Mouse (Mus musculus): ENCODE results near the gene Mau2. TPM values are rescaled to one million over a fixed set of nuclear protein-coding genes. Genes with fewer than 3 reads are reported as not detected.
"Not testable (repeated sequence)": the region's sequence is repeated elsewhere in the genome, so short reads cannot be mapped to it uniquely, and the experiment has no call there.

Mau2 gene
- polyA plus RNA-seq, 1 experiment from 2014 or later: 93.5 TPM

- 96% methylated on average over 6 of the region's 7 CpGs for WGBS
These were observed 53.6 kb downstream of the Mau2 start for GRCm38 (mm10) chr8:69988936-69989335.

GRCm38 (mm10) chr8:69987744-69988143 lies 54.8 kb downstream of the Mau2 start:
- no peaks in the 10 kb centered on the region for H3K36me3 ChIP-seq (ENCODE audit: control insufficient read depth, insufficient read depth)
- no peak for ATAC-seq
- H3K4me2 ChIP-seq (ENCODE audit: low read length): no peak overlapping the region

More at GRCm38 (mm10) chr8:69988936-69989335, 53.6 kb downstream of the Mau2 start:
- not testable (repeated sequence) for H3K27ac ChIP-seq (ENCODE audit: low read length); H3K36me3 ChIP-seq (ENCODE audit: control insufficient read depth, insufficient read depth); ATAC-seq; H3K27me3 ChIP-seq (replicated peaks; ENCODE audit: control insufficient read depth, insufficient read depth, low read length); H3K4me2 ChIP-seq (ENCODE audit: low read length); H3K4me1 ChIP-seq (replicated peaks; ENCODE audit: control insufficient read depth, insufficient read depth, low read length); H3K9ac ChIP-seq (replicated peaks; ENCODE audit: low read depth, low read length); H3K9me3 ChIP-seq (ENCODE audit: control insufficient read depth, low read length); H3K4me3 ChIP-seq (replicated peaks; ENCODE audit: low read length)

GRCm38 (mm10) chr8:69984876-69985553 lies 57.5 kb downstream of the Mau2 start:
- Histone ChIP-seq H3K27ac (ENCODE audit: low read length) (no peak overlapping the region), H3K9me3 (ENCODE audit: control insufficient read depth, low read length) (no peaks in the 10 kb centered on the region), H3K27me3 (replicated peaks; ENCODE audit: control insufficient read depth, insufficient read depth, low read length) (no peaks in the 10 kb centered on the region), H3K4me2 (ENCODE audit: low read length) (no peak overlapping the region), H3K4me3 (replicated peaks; ENCODE audit: low read length) (no peak overlapping the region), H3K36me3 (ENCODE audit: control insufficient read depth, insufficient read depth) (no peaks in the 10 kb centered on the region), H3K4me1 (replicated peaks; ENCODE audit: control insufficient read depth, insufficient read depth, low read length) (no peaks in the 10 kb centered on the region), H3K9ac (replicated peaks; ENCODE audit: low read depth, low read length) (no peak overlapping the region)
- ATAC-seq: no peak
- WGBS: 95% methylated on average over 2 of the region's 2 CpGs

More at GRCm38 (mm10) chr8:69987744-69988143, 54.8 kb downstream of the Mau2 start:
- H3K9ac ChIP-seq (replicated peaks; ENCODE audit: low read depth, low read length): no peak overlapping the region
- no peaks in the 10 kb centered on the region for H3K9me3 ChIP-seq (ENCODE audit: control insufficient read depth, low read length)
- no peaks in the 10 kb centered on the region for H3K27me3 ChIP-seq (replicated peaks; ENCODE audit: control insufficient read depth, insufficient read depth, low read length)
- H3K4me3 ChIP-seq (replicated peaks; ENCODE audit: low read length): no peak overlapping the region
- H3K27ac ChIP-seq (ENCODE audit: low read length): no peak overlapping the region
- no peaks in the 10 kb centered on the region for H3K4me1 ChIP-seq (replicated peaks; ENCODE audit: control insufficient read depth, insufficient read depth, low read length)

GRCm38 (mm10) chr8:69978456-69978855 lies 64.1 kb downstream of the Mau2 start:
- WGBS: 90% methylated on average over 4 of the region's 4 CpGs
- no peak overlapping the region for H3K27ac ChIP-seq (ENCODE audit: low read length)
- no peak for ATAC-seq

GRCm38 (mm10) chr8:69974806-69975205 lies 67.7 kb downstream of the Mau2 start:
- H3K9ac ChIP-seq (replicated peaks; ENCODE audit: low read depth, low read length): no peak overlapping the region
- no peak for ATAC-seq
- peaks cover 18% of the 10 kb centered on the region for H3K4me1 ChIP-seq (replicated peaks; ENCODE audit: control insufficient read depth, insufficient read depth, low read length)
- H3K4me3 ChIP-seq (replicated peaks; ENCODE audit: low read length): peak overlapping the region; percentile 90
- no peaks in the 10 kb centered on the region for H3K36me3 ChIP-seq (ENCODE audit: control insufficient read depth, insufficient read depth)
- H3K27me3 ChIP-seq (replicated peaks; ENCODE audit: control insufficient read depth, insufficient read depth, low read length): no peaks in the 10 kb centered on the region
- WGBS: 37% methylated on average over 5 of the region's 5 CpGs
- peak overlapping the region; percentile 65 for H3K4me2 ChIP-seq (ENCODE audit: low read length)
- no peak overlapping the region for H3K27ac ChIP-seq (ENCODE audit: low read length)
- no peaks in the 10 kb centered on the region for H3K9me3 ChIP-seq (ENCODE audit: control insufficient read depth, low read length)

More at GRCm38 (mm10) chr8:69978456-69978855, 64.1 kb downstream of the Mau2 start:
- Histone ChIP-seq H3K9me3 (ENCODE audit: control insufficient read depth, low read length) (no peaks in the 10 kb centered on the region), H3K27me3 (replicated peaks; ENCODE audit: control insufficient read depth, insufficient read depth, low read length) (no peaks in the 10 kb centered on the region), H3K4me1 (replicated peaks; ENCODE audit: control insufficient read depth, insufficient read depth, low read length) (no peaks in the 10 kb centered on the region), H3K4me3 (replicated peaks; ENCODE audit: low read length) (no peak overlapping the region), H3K4me2 (ENCODE audit: low read length) (no peak overlapping the region), H3K9ac (replicated peaks; ENCODE audit: low read depth, low read length) (no peak overlapping the region), H3K36me3 (ENCODE audit: control insufficient read depth, insufficient read depth) (no peaks in the 10 kb centered on the region)

GRCm38 (mm10) chr8:69974194-69974614 lies 68.3 kb downstream of the Mau2 start:
- Histone ChIP-seq H3K9me3 (ENCODE audit: control insufficient read depth, low read length) (no peaks in the 10 kb centered on the region), H3K27ac (ENCODE audit: low read length) (no peak overlapping the region; the same call in 1 of the 2 replicates), H3K27me3 (replicated peaks; ENCODE audit: control insufficient read depth, insufficient read depth, low read length) (no peaks in the 10 kb centered on the region), H3K36me3 (ENCODE audit: control insufficient read depth, insufficient read depth) (no peaks in the 10 kb centered on the region), H3K4me1 (replicated peaks; ENCODE audit: control insufficient read depth, insufficient read depth, low read length) (peaks cover 18% of the 10 kb centered on the region), H3K4me2 (ENCODE audit: low read length) (peak overlapping the region; percentile 65), H3K4me3 (replicated peaks; ENCODE audit: low read length) (peak overlapping the region; percentile 90), H3K9ac (replicated peaks; ENCODE audit: low read depth, low read length) (peak overlapping the region; percentile 70)
- ATAC-seq: peak; percentile 92
- WGBS: under 1% methylated on average over 44 of the region's 50 CpGs

- WGBS: 1% methylated on average over 59 of the region's 68 CpGs
- peak; percentile 43 for ATAC-seq
- no peaks in the 10 kb centered on the region for H3K36me3 ChIP-seq (ENCODE audit: control insufficient read depth, insufficient read depth)
- H3K4me2 ChIP-seq (ENCODE audit: low read length): peak overlapping the region; percentile 65
- H3K4me3 ChIP-seq (replicated peaks; ENCODE audit: low read length): peak overlapping the region; percentile 90
- peak overlapping the region; percentile 70 for H3K9ac ChIP-seq (replicated peaks; ENCODE audit: low read depth, low read length)
- H3K27ac ChIP-seq (ENCODE audit: low read length): peak overlapping the region; percentile 51; the same call in 1 of the 2 replicates
- H3K9me3 ChIP-seq (ENCODE audit: control insufficient read depth, low read length): no peaks in the 10 kb centered on the region
- H3K27me3 ChIP-seq (replicated peaks; ENCODE audit: control insufficient read depth, insufficient read depth, low read length): no peaks in the 10 kb centered on the region
- peaks cover 18% of the 10 kb centered on the region for H3K4me1 ChIP-seq (replicated peaks; ENCODE audit: control insufficient read depth, insufficient read depth, low read length)
These were observed 68.9 kb downstream of the Mau2 start for GRCm38 (mm10) chr8:69973442-69974161.

GRCm38 (mm10) chr8:69973063-69973441 lies 69.5 kb downstream of the Mau2 start:
- H3K4me1 ChIP-seq (replicated peaks; ENCODE audit: control insufficient read depth, insufficient read depth, low read length): peaks cover 18% of the 10 kb centered on the region
- no peaks in the 10 kb centered on the region for H3K27me3 ChIP-seq (replicated peaks; ENCODE audit: control insufficient read depth, insufficient read depth, low read length)
- peak overlapping the region; percentile 70 for H3K9ac ChIP-seq (replicated peaks; ENCODE audit: low read depth, low read length)
- no peak overlapping the region for H3K27ac ChIP-seq (ENCODE audit: low read length)
- H3K4me2 ChIP-seq (ENCODE audit: low read length): peak overlapping the region; percentile 65
- 9% methylated on average over 7 of the region's 7 CpGs for WGBS
- H3K36me3 ChIP-seq (ENCODE audit: control insufficient read depth, insufficient read depth): no peaks in the 10 kb centered on the region
- no peak; the same call in 1 of the 2 replicates for ATAC-seq
- H3K9me3 ChIP-seq (ENCODE audit: control insufficient read depth, low read length): no peaks in the 10 kb centered on the region
- H3K4me3 ChIP-seq (replicated peaks; ENCODE audit: low read length): peak overlapping the region; percentile 90

- H3K9me3 ChIP-seq (ENCODE audit: control insufficient read depth, low read length): no peaks in the 10 kb centered on the region
- no peak overlapping the region for H3K27ac ChIP-seq (ENCODE audit: low read length)
- no peak overlapping the region for H3K4me3 ChIP-seq (replicated peaks; ENCODE audit: low read length)
- no peak for ATAC-seq
- 90% methylated on average over 2 of the region's 2 CpGs for WGBS
- no peaks in the 10 kb centered on the region for H3K27me3 ChIP-seq (replicated peaks; ENCODE audit: control insufficient read depth, insufficient read depth, low read length)
- H3K4me1 ChIP-seq (replicated peaks; ENCODE audit: control insufficient read depth, insufficient read depth, low read length): peaks cover 18% of the 10 kb centered on the region
- no peak overlapping the region for H3K4me2 ChIP-seq (ENCODE audit: low read length)
- H3K9ac ChIP-seq (replicated peaks; ENCODE audit: low read depth, low read length): no peak overlapping the region
- no peaks in the 10 kb centered on the region for H3K36me3 ChIP-seq (ENCODE audit: control insufficient read depth, insufficient read depth)
These were observed 71.7 kb downstream of the Mau2 start for GRCm38 (mm10) chr8:69970880-69971279.
